Mouse (Mus musculus) urinary bladder, adult 18-20 months (tissue): Measurements from ENCODE around the gene Atm.

Source experiments
- DNase-seq, 2 experiments: peaks; one replicate each; pipeline ENCODE4 v3.0.0; 2022; ENCODE audit warnings: low spot score in 2 of 2, mixed read lengths in 2 of 2

The Atm gene

GRCm38 (mm10) chr9:53536558-53537320 is at the start of gene Atm, which contains the start of gene Npat:
Atm (minus strand) TSS chr9:53536740.
Npat (plus strand) TSS chr9:53537047.
- DNase-seq: peak; percentile 93 to 99

GRCm38 (mm10) chr9:53581870-53582269 is 45.3 kb upstream of the Atm start:
- DNase-seq: no peak

- DNase-seq: no peak
These were observed 39.2 kb upstream of the Atm start for GRCm38 (mm10) chr9:53575721-53576120.

DNA sequence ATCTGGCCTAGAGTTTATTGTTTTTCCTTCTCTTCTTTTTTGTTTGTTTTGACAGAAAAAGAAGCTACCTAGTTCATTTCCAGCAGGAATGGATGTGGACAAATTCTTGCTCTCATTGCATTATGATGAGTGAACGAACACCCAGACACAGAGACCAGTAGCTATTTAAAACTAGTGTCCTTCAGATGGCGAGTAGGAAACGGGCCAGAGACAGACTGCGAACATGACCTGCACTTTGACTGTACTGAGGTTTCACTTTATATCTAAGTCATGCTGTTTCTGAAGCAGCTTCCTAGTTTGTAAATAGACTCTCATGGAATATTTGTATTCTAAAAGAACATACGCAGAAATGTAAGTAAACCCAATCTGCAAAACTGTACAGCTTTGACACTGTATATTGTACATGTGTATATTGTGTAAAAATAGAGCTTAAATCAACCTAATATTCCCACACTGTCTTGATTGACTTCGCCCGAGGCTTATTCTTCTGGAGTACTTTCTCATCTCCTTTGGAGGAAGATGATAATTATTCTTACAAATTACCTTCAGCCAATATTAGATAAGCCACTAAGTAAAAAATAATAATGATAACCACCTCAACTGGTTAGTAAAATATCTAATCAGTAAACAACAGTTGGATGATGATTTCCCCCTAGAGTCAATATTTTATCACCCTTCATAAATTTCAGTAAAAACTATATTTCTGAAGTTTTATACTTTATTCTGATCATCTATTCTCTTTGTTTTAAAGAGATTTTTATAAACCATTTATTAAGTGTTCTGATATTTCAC is 36.2 kb upstream of the Atm start:
- DNase-seq: no peak

DNA sequence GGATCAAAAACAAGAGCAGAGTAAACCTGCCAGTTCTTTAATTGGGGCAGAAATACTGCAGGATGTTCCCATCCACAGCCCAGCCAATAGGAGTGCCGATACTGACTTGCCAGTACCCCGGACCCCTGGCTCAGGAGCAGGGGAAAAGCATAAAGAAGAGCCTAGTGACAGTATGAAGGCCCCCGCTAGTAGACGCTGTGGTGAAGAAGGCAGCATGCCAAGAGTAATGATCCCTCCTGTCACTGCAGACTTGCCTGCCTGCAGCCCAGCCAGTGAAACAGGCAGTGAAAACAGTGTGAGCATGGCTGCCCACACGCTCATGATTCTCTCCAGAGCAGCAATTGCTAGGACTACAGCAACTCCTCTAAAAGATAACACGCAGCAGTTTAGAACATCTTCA is 34.1 kb upstream of the Atm start:
- DNase-seq: no peak

DNA sequence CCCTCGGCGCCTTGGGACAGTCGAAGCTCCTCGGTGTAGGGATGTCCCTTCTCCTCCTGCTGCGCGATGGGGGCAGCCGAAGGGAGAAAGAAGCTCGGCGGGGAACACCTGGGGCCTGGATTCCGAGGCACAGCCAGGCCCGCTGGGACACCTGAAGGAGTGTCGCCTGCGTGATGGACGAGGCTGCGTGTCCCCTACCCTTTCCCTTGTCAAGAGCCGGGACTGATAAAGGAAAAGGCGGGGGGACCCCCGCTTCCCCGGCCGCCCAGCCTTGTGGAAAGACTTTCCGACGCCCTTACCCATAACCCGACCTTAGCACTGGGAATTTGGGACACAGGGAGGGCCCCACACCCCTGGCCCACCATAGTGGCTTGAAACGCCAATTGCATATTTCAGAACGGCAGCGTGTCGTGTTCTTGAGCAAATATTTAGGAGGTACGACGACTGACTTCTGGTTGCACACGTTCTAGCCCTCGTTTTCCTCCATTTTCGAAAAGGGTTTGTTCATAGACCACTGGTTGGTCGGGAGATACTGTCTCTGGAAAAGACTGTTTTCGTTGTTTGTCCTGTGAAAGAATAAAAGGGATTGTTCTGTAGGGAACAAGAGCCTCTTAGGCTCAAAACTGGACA is 911 bp upstream of the Atm start:
- peak in 1 of 2 experiments; percentile 15 for DNase-seq

DNA sequence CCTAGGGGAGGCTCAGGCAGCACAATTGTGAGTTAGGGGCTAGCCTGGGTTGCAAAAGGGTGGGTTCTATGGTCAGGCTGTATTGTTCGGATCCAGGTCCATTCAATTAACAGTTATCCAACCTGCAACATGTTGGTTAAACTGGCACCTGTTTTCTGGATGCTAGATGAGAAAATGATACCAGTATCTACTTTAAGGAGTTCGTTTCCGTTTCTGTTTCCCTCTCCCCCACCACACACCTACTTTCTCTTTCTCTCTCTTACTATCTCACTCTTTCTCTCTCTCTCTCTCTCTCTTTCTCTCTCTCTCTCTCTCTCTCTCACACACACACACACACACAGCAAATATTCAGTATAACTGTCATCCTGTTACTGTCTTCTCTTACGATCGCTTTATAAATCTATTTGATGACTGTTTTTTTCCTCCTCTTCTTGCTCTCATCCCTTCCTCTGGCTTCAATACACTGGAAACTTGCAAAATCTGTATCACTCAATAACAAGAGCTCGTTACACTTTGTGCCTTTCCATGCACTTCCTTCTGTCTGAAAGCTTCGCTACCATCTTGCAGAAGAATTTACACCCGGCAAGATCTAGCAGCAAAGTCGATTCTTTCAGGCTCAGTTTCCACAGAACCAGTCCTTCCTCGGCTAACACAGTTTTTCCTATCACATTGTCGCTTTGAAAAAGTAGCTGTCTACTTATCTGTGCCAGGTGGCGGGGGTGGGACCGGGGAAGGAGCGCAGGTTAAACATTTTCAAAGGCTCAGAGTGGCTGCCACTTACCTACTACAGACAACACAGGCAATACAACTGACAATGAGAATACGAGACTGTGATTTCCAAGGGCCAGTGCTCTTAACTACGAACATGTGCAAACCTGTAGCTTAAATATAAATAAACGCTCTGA is 872 bp downstream of the Atm start:
- peak in 1 of 2 experiments; percentile 16 for DNase-seq

DNA sequence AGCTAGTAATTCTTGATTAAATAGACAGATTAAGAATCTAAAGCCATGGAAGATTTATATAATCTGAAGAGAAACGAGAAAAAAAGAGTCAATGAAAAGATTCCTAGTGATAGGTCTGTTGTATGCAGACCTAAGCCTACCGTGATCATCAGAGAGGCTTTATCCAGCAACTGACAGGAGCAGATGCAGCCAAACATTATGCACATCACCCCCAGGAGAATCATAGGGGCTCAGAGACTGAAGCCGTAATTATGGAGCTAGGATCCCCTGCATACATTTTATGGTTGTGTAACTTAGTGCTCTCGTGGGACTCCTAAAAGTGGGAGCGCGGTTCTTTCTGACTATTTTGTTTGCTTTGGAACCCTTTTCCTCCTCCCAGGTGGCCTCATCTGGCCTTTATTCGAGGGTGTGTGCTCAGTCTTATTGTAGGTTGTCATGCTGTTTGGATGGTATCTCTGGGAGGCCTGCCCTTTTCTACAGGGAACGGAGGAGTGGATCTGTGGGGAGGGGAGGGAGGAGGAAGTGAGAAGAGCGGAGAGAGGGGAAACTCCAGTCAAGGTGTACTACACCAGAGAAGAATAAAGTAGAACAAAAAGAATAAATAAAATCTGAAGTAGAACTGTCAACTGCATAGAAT is 19.0 kb downstream of the Atm start:
- no peak for DNase-seq

GRCm38 (mm10) chr9:53514091-53514490 is 22.4 kb downstream of the Atm start:
- DNase-seq: no peak

DNA sequence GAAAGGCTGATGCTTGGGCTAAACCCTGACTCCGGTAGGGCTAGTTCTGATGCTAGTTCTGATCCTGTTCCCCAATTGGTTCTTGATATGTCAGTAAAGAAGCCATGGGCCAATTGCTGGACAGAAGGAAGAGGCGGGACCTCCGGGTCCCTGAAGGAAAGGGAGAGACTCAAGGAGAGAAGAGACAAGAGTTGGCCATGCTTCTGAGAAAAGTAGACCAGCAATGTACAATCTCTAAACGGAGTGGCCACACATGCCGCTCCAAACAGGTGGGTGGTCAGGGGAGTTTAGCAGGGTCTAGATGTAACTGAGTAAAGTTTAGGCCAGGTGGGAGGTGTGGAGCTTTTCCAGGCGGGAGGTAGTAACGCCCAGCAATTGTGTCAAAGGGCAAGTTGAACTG is 28.5 kb downstream of the Atm start:
- no peak for DNase-seq

GRCm38 (mm10) chr9:53485886-53486285 is 50.7 kb downstream of the Atm start:
- no peak for DNase-seq

- DNase-seq: no peak
These were observed 63.6 kb downstream of the Atm start for GRCm38 (mm10) chr9:53472806-53473518.

DNA sequence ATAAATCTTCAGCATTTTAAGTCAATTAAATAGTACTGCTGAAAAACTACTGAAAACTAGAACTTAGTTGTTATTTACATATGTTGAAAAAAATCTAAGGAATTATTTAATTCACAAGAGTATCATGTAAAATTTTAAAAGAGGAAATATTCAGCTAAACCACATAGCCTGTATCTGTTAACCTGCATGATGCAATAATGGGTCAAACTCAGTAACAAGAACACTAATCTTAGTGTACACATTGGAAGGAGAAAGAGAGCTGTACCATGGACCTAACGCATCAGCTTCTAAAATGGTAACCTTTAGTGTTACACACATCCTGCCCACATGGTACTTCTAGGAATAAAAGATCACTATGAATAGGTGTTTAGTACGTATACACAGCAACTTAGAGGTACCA is 84.5 kb downstream of the Atm start:
- DNase-seq: no peak

DNA sequence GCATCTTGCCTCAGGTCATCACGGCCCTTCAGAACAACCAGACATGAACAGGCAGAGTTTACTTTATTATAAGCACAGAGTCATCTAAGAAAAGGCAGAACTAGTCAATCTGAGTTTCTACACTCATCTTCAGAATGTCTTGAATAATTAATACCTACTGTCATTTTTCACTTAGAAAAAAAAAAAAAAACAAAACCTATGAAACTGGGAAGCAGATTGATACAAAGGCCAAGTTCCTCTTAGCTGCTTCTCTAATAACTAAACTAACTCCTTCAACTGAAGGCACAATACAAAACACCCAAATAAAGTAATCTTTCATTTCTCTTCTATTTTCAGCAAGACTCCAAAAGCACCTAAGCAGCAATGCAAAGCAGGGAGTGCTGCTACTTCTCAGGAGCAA is 85.9 kb downstream of the Atm start:
- no peak for DNase-seq

- no peak for DNase-seq
These were observed 100.5 kb downstream of the Atm start for GRCm38 (mm10) chr9:53435830-53436570.

DNA sequence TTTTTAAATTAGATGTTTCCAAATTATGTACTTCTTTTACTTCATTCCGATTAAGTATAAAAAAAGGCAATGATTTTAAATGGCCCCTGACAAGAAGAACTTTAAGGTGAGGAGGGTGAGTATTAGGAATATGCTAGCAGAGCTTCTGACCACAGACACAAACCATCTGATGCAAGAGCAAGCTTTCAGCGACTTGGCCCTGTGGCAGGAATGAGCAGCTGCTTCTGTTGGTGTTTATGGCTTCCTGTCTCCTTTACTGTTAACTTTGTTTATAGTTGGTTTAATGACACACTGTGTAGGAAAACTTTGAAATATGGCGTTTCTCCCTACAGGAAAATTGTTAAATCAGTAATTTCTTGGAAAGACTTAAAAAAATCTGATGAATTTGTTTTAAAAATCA is 108.9 kb downstream of the Atm start:
- DNase-seq: no peak

DNA sequence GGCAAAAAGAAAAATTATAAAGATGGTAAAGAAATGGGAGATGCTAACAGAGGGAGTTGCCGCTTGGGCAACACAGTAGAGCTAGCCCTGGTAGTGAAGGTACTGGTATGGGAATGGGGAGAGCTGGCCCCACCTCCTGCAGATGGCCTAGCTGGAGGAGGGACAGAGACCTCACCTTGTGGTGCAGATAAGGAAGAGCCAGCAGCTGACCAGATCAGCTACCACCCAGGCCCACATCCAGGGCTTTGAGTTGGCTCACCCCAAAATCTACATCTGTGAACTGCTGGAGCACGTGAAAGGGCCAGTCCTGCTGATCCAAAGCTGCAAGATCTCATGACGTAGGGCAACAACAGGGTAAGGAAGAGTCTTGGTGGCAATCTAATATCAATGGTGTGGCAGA is 109.8 kb downstream of the Atm start:
- DNase-seq: no peak

GRCm38 (mm10) chr9:53422133-53422896 is 114.2 kb downstream of the Atm start:
- no peak for DNase-seq

GRCm38 (mm10) chr9:53409427-53409826 is 127.1 kb downstream of the Atm start:
- no peak for DNase-seq
